Mouse (Mus musculus): ENCODE measurements around the gene Gls2. TPM values are rescaled to one million over a fixed set of nuclear protein-coding genes. Genes with fewer than 3 reads are reported as not detected.
A peak's percentile ranks its signal among the peaks of the same experiment; 100 is the strongest.

Gene Gls2
- polyA plus RNA-seq, 1 experiment, result 24.3 TPM

- Histone ChIP-seq H3K4me3 (ENCODE audit: low read depth, low read length) (peak within 1 kb of the TSS; percentile 16), H3K36me3 (ENCODE audit: control insufficient read depth, insufficient read depth, low read length, poor library complexity, severe bottlenecking) (no peaks in the 10 kb centered on the region), H3K4me1 (ENCODE audit: control insufficient read depth, insufficient read depth, low read length) (no peaks in the 10 kb centered on the region), H3K27me3 (ENCODE audit: control insufficient read depth, insufficient read depth, low read length, poor library complexity, severe bottlenecking) (no peaks in the 10 kb centered on the region), H3K9me3 (replicated peaks; ENCODE audit: control insufficient read depth, insufficient read depth, low read length, poor library complexity, severe bottlenecking) (no peaks in the 10 kb centered on the region), H3K9ac (ENCODE audit: low read depth, poor library complexity, severe bottlenecking) (no peak within 1 kb of the TSS), H3K27ac (ENCODE audit: insufficient read depth, low read length) (no peak within 1 kb of the TSS)
- TF ChIP-seq EP300 (IDR thresholded peaks at IDR 0.05; ENCODE audit: insufficient read depth, low read depth, low read length) (no peak), CTCF (IDR thresholded peaks at IDR 0.05; ENCODE audit: low read depth, low read length) (no peak), POLR2A (IDR thresholded peaks at IDR 0.05; ENCODE audit: insufficient read depth, low read length) (no peak)
Measured at GRCm38 (mm10) chr10:128225538-128225937, 31.3 kb downstream of the Gls2 start, which contains the start of gene Mip. Gene Mip, plus strand, starts transcription at chr10:128225838.

GRCm38 (mm10) chr10:128227592-128227991 is 33.3 kb downstream of the Gls2 start:
- no peaks in the 10 kb centered on the region for H3K36me3 ChIP-seq (ENCODE audit: control insufficient read depth, insufficient read depth, low read length, poor library complexity, severe bottlenecking)
- no peak overlapping the region for H3K27ac ChIP-seq (ENCODE audit: insufficient read depth, low read length)
- H3K9ac ChIP-seq (ENCODE audit: low read depth, poor library complexity, severe bottlenecking), result no peak overlapping the region
- no peaks in the 10 kb centered on the region for H3K4me1 ChIP-seq (ENCODE audit: control insufficient read depth, insufficient read depth, low read length)
- TF ChIP-seq POLR2A (IDR thresholded peaks at IDR 0.05; ENCODE audit: insufficient read depth, low read length) (no peak), EP300 (IDR thresholded peaks at IDR 0.05; ENCODE audit: insufficient read depth, low read depth, low read length) (no peak), CTCF (IDR thresholded peaks at IDR 0.05; ENCODE audit: low read depth, low read length) (no peak)
- no peak overlapping the region for H3K4me3 ChIP-seq (ENCODE audit: low read depth, low read length)
- no peaks in the 10 kb centered on the region for H3K27me3 ChIP-seq (ENCODE audit: control insufficient read depth, insufficient read depth, low read length, poor library complexity, severe bottlenecking)
- no peaks in the 10 kb centered on the region for H3K9me3 ChIP-seq (replicated peaks; ENCODE audit: control insufficient read depth, insufficient read depth, low read length, poor library complexity, severe bottlenecking)

GRCm38 (mm10) chr10:128228009-128228408 is 33.8 kb downstream of the Gls2 start:
- Histone ChIP-seq H3K4me1 (ENCODE audit: control insufficient read depth, insufficient read depth, low read length) (no peaks in the 10 kb centered on the region), H3K9me3 (replicated peaks; ENCODE audit: control insufficient read depth, insufficient read depth, low read length, poor library complexity, severe bottlenecking) (no peaks in the 10 kb centered on the region), H3K27me3 (ENCODE audit: control insufficient read depth, insufficient read depth, low read length, poor library complexity, severe bottlenecking) (no peaks in the 10 kb centered on the region), H3K27ac (ENCODE audit: insufficient read depth, low read length) (no peak overlapping the region), H3K9ac (ENCODE audit: low read depth, poor library complexity, severe bottlenecking) (no peak overlapping the region), H3K36me3 (ENCODE audit: control insufficient read depth, insufficient read depth, low read length, poor library complexity, severe bottlenecking) (no peaks in the 10 kb centered on the region), H3K4me3 (ENCODE audit: low read depth, low read length) (no peak overlapping the region)
- TF ChIP-seq EP300 (IDR thresholded peaks at IDR 0.05; ENCODE audit: insufficient read depth, low read depth, low read length) (no peak), CTCF (IDR thresholded peaks at IDR 0.05; ENCODE audit: low read depth, low read length) (no peak), POLR2A (IDR thresholded peaks at IDR 0.05; ENCODE audit: insufficient read depth, low read length) (no peak)

DNA sequence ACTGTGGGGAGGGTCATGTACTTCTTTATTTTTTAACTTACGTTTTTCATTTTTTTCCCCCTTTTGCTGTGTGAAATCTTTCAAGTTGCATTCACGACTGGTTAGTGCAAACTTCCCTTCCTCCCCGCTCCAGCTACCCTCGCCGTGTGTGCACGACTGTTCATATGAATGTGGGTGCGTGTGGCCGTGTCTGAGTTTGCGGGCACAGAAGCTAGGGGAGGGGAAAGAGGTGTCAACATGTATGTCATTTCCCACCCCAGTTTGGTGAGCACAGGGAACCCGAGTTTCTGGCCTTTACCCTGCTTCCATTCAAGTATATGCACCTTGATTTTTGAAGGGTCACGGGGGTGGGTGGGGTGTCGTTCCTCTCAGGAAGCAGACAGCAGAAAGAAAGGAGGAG is 36.3 kb downstream of the Gls2 start:
- Histone ChIP-seq H3K4me3 (ENCODE audit: low read depth, low read length) (no peak overlapping the region), H3K4me1 (ENCODE audit: control insufficient read depth, insufficient read depth, low read length) (no peaks in the 10 kb centered on the region), H3K9ac (ENCODE audit: low read depth, poor library complexity, severe bottlenecking) (peak overlapping the region; percentile 98), H3K36me3 (ENCODE audit: control insufficient read depth, insufficient read depth, low read length, poor library complexity, severe bottlenecking) (peaks cover 10% of the 10 kb centered on the region; the same call in 1 of the 2 replicates), H3K27ac (ENCODE audit: insufficient read depth, low read length) (peak overlapping the region; percentile 28; the same call in 1 of the 2 replicates), H3K9me3 (replicated peaks; ENCODE audit: control insufficient read depth, insufficient read depth, low read length, poor library complexity, severe bottlenecking) (no peaks in the 10 kb centered on the region), H3K27me3 (ENCODE audit: control insufficient read depth, insufficient read depth, low read length, poor library complexity, severe bottlenecking) (no peaks in the 10 kb centered on the region)
- TF ChIP-seq CTCF (IDR thresholded peaks at IDR 0.05; ENCODE audit: low read depth, low read length), result no peak

GRCm38 (mm10) chr10:128231146-128231545 is 36.9 kb downstream of the Gls2 start:
- Histone ChIP-seq H3K9me3 (replicated peaks; ENCODE audit: control insufficient read depth, insufficient read depth, low read length, poor library complexity, severe bottlenecking) (no peaks in the 10 kb centered on the region), H3K4me3 (ENCODE audit: low read depth, low read length) (peak overlapping the region; percentile 34), H3K4me1 (ENCODE audit: control insufficient read depth, insufficient read depth, low read length) (no peaks in the 10 kb centered on the region), H3K9ac (ENCODE audit: low read depth, poor library complexity, severe bottlenecking) (peak overlapping the region; percentile 98), H3K36me3 (ENCODE audit: control insufficient read depth, insufficient read depth, low read length, poor library complexity, severe bottlenecking) (peaks cover 10% of the 10 kb centered on the region; the same call in 1 of the 2 replicates), H3K27me3 (ENCODE audit: control insufficient read depth, insufficient read depth, low read length, poor library complexity, severe bottlenecking) (no peaks in the 10 kb centered on the region), H3K27ac (ENCODE audit: insufficient read depth, low read length) (peak overlapping the region; percentile 49; the same call in 1 of the 2 replicates)
- TF ChIP-seq CTCF (IDR thresholded peaks at IDR 0.05; ENCODE audit: low read depth, low read length) (no peak), POLR2A (IDR thresholded peaks at IDR 0.05; ENCODE audit: insufficient read depth, low read length) (no peak), EP300 (IDR thresholded peaks at IDR 0.05; ENCODE audit: insufficient read depth, low read depth, low read length) (no peak)

- peak within 1 kb of the TSS; percentile 97 for H3K4me3 ChIP-seq (ENCODE audit: low read depth, low read length)
- no peaks in the 10 kb centered on the region for H3K4me1 ChIP-seq (ENCODE audit: control insufficient read depth, insufficient read depth, low read length)
- H3K9me3 ChIP-seq (replicated peaks; ENCODE audit: control insufficient read depth, insufficient read depth, low read length, poor library complexity, severe bottlenecking), result no peaks in the 10 kb centered on the region
- peak within 1 kb of the TSS; percentile 91 for H3K27ac ChIP-seq (ENCODE audit: insufficient read depth, low read length)
- peak within 1 kb of the TSS; percentile 98 for H3K9ac ChIP-seq (ENCODE audit: low read depth, poor library complexity, severe bottlenecking)
- TF ChIP-seq CTCF (IDR thresholded peaks at IDR 0.05; ENCODE audit: low read depth, low read length), result no peak
- TF ChIP-seq POLR2A (IDR thresholded peaks at IDR 0.05; ENCODE audit: insufficient read depth, low read length), result peak; percentile 51
- H3K36me3 ChIP-seq (ENCODE audit: control insufficient read depth, insufficient read depth, low read length, poor library complexity, severe bottlenecking), result peaks cover 10% of the 10 kb centered on the region; the same call in 1 of the 2 replicates
- H3K27me3 ChIP-seq (ENCODE audit: control insufficient read depth, insufficient read depth, low read length, poor library complexity, severe bottlenecking), result no peaks in the 10 kb centered on the region
Measured at GRCm38 (mm10) chr10:128231697-128232419, 37.6 kb downstream of the Gls2 start, which contains the start of gene Timeless. Gene Timeless, plus strand, starts transcription at chr10:128232065.

Measured in ES-Bruce4 (cell line).